12 mouse cellular contexts compared by ENCODE assay signal in the genomic region with DNA sequence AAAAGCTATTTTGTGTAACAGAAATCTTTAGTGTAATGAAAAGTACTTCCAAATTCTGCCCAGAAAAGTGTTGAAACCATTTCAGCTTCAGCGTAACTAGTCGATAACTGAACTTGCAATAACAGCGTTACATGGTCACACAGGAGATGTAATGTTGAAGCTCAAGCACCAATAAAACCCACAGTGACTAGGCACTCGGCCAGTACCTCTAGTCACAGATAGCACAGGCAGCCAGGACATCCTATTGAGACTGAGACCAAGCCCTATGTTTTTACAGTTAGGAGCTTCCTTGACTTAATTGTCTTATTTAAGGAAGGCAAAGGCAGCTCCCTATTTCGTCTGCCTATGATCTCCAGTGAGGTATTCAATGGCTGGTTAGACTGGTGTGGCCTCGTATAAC.
A peak's percentile ranks its signal among the peaks of the same experiment; 100 is the strongest.
DNase-seq lines count a peak whose midpoint lies in the region; ATAC-seq and TF ChIP-seq lines count a peak whose summit lies in the region.
"Had no signal": no experiment of that assay in that cellular context is flagged by ENCODE, and none has a peak within 500 bp of the region (broad histone marks: within the 10 kb centered on the region; RNA-seq: fewer than 3 reads in every experiment).

No protein-coding gene starts in this region.

- peaks cover 15% of the 10 kb centered on the region; the same call in 1 of the 2 replicates for H3K4me1 ChIP-seq in stomach, embryonic 16.5 days (ENCODE audit: control insufficient read depth, insufficient read depth, low read length)
- no peaks in the 10 kb centered on the region; the same call in 1 of the 2 replicates for H3K4me1 ChIP-seq in stomach, postnatal 0 days (replicated peaks; ENCODE audit: control insufficient read depth, insufficient read depth)
- H3K4me1 ChIP-seq in heart, embryonic 16.5 days (ENCODE audit: control insufficient read depth, insufficient read depth, low read length): peaks cover 25% of the 10 kb centered on the region
- H3K4me1 ChIP-seq in liver, postnatal 0 days (ENCODE audit: insufficient read depth): no peaks in the 10 kb centered on the region

- H3K9ac ChIP-seq in stomach, embryonic 16.5 days (ENCODE audit: low read length): no peak overlapping the region; the same call in 1 of the 2 replicates
- H3K9ac ChIP-seq in stomach, postnatal 0 days (ENCODE audit: low read length): no peak overlapping the region
- no peak overlapping the region for H3K9ac ChIP-seq in heart, embryonic 16.5 days (ENCODE audit: low read length)
- H3K9ac ChIP-seq in liver, postnatal 0 days (replicated peaks): no peak overlapping the region
- H3K9ac ChIP-seq: limb, embryonic 12.5 days had no signal

- peaks cover 16% of the 10 kb centered on the region for H3K36me3 ChIP-seq in stomach, embryonic 16.5 days (ENCODE audit: control insufficient read depth, insufficient read depth, low read length)
- 0 out of 2 replicates have a peak, but pooled peaks cover 2% of the 10 kb centered on the region for H3K36me3 ChIP-seq in stomach, postnatal 0 days (ENCODE audit: control insufficient read depth, insufficient read depth, low read length)
- H3K36me3 ChIP-seq in heart, embryonic 16.5 days (ENCODE audit: control insufficient read depth, insufficient read depth): peaks cover 18% of the 10 kb centered on the region
- H3K36me3 ChIP-seq in liver, postnatal 0 days (replicated peaks; ENCODE audit: insufficient read depth, low read length): no peaks in the 10 kb centered on the region; the same call in 1 of the 2 replicates

- 81% methylated on average over 6 of the region's 6 CpGs for WGBS in stomach, embryonic 16.5 days
- WGBS in stomach, postnatal 0 days: 84% methylated on average over 6 of the region's 6 CpGs
- 26% methylated on average over 6 of the region's 6 CpGs for WGBS in heart, embryonic 16.5 days
- WGBS in liver, postnatal 0 days (ENCODE audit: insufficient replicate concordance): 59% methylated on average over 6 of the region's 6 CpGs

- TF ChIP-seq EP300 in stomach, postnatal 0 days (optimal IDR thresholded peaks at IDR 0.05): no peak
- TF ChIP-seq EP300 in liver, postnatal 0 days (IDR thresholded peaks at IDR 0.05; ENCODE audit: low read depth): no peak

- H3K27ac ChIP-seq in stomach, embryonic 16.5 days (ENCODE audit: low read length): peak overlapping the region; percentile 55; the same call in 1 of the 2 replicates
- no peak overlapping the region for H3K27ac ChIP-seq in stomach, postnatal 0 days (replicated peaks)
- H3K27ac ChIP-seq in heart, embryonic 16.5 days (ENCODE audit: low read length): peak overlapping the region; percentile 78
- H3K27ac ChIP-seq in liver, postnatal 0 days (ENCODE audit: low read depth): no peak overlapping the region
- H3K27ac ChIP-seq: limb, embryonic 12.5 days had no signal

- H3K9me3 ChIP-seq in stomach, embryonic 16.5 days (replicated peaks; ENCODE audit: control insufficient read depth, low read length): no peaks in the 10 kb centered on the region
- no peaks in the 10 kb centered on the region for H3K9me3 ChIP-seq in stomach, postnatal 0 days (ENCODE audit: control insufficient read depth, low read length)
- H3K9me3 ChIP-seq in heart, embryonic 16.5 days (replicated peaks; ENCODE audit: control insufficient read depth, low read length): no peaks in the 10 kb centered on the region
- no peaks in the 10 kb centered on the region for H3K9me3 ChIP-seq in liver, postnatal 0 days (ENCODE audit: low read length)
- H3K9me3 ChIP-seq: limb, embryonic 12.5 days had no signal

- no peak overlapping the region for H3K4me3 ChIP-seq in stomach, embryonic 16.5 days (replicated peaks; ENCODE audit: low read length)
- no peak overlapping the region for H3K4me3 ChIP-seq in stomach, postnatal 0 days (ENCODE audit: low read depth, low read length)
- H3K4me3 ChIP-seq in heart, embryonic 16.5 days (ENCODE audit: low read length): no peak overlapping the region
- H3K4me3 ChIP-seq in liver, postnatal 0 days (ENCODE audit: low read depth, low read length): no peak overlapping the region
- H3K4me3 ChIP-seq: limb, embryonic 12.5 days had no signal

- no peaks in the 10 kb centered on the region for H3K27me3 ChIP-seq in stomach, embryonic 16.5 days (ENCODE audit: control insufficient read depth, insufficient read depth, low read length)
- no peaks in the 10 kb centered on the region for H3K27me3 ChIP-seq in stomach, postnatal 0 days (ENCODE audit: control insufficient read depth, insufficient read depth, low read length)
- H3K27me3 ChIP-seq in heart, embryonic 16.5 days (ENCODE audit: control insufficient read depth, insufficient read depth, low read length): no peaks in the 10 kb centered on the region
- H3K27me3 ChIP-seq in liver, postnatal 0 days (ENCODE audit: insufficient read depth, low read length): no peaks in the 10 kb centered on the region
- H3K27me3 ChIP-seq: limb, embryonic 12.5 days had no signal

- H3K4me2 ChIP-seq in stomach, embryonic 16.5 days (ENCODE audit: low read depth, low read length): no peak overlapping the region
- no peak overlapping the region for H3K4me2 ChIP-seq in stomach, postnatal 0 days (replicated peaks; ENCODE audit: low read depth)
- H3K4me2 ChIP-seq in heart, embryonic 16.5 days (ENCODE audit: low read depth, low read length): no peak overlapping the region
- H3K4me2 ChIP-seq in liver, postnatal 0 days (ENCODE audit: low read depth, low read length): no peak overlapping the region
- H3K4me2 ChIP-seq: limb, embryonic 12.5 days had no signal

- ATAC-seq in cerebellum, adult (ENCODE audit: insufficient number of reproducible peaks, low FRiP score, low TSS enrichment): no peak
- no peak for ATAC-seq in stomach, embryonic 16.5 days (ENCODE audit: insufficient read depth, low FRiP score)
- no peak for ATAC-seq in stomach, postnatal 0 days (ENCODE audit: low FRiP score, low TSS enrichment)
- ATAC-seq in heart, embryonic 16.5 days (replicated peaks; ENCODE audit: extremely low read depth, insufficient read depth, low FRiP score): peak; percentile 77
- ATAC-seq in liver, postnatal 0 days: no peak
- ATAC-seq: lung, postnatal 0 days had no signal

- DNase-seq in cerebellum, postnatal 10 days: peak; percentile 65 to 69
- no peak for DNase-seq in stomach, postnatal 0 days (ENCODE audit: low spot score)
- DNase-seq in kidney, postnatal 36 days: no peak
- DNase-seq in liver, postnatal 0 days: no peak
- no peak for DNase-seq in embryo, embryonic 9.5 days (ENCODE audit: extremely low spot score)
- DNase-seq: embryo, embryonic 11 days; kidney, adult 11 months had no signal

- TF ChIP-seq CTCF in stomach, postnatal 0 days (IDR thresholded peaks at IDR 0.05; ENCODE audit: low read depth): no peak
- TF ChIP-seq CTCF in liver, postnatal 0 days (IDR thresholded peaks at IDR 0.05; ENCODE audit: low read depth): no peak

Comparison
In these comparisons a context has a peak if more than half of its experiments do, and no peak if none do; other contexts are left out.
1. H3K27ac ChIP-seq: peak in stomach, embryonic 16.5 days (single experiment) and heart, embryonic 16.5 days (single experiment); none in stomach, postnatal 0 days (single experiment) and liver, postnatal 0 days (single experiment).
2. DNase-seq: peak in cerebellum, postnatal 10 days (2 of 2); none in stomach, postnatal 0 days (single experiment), kidney, postnatal 36 days (0 of 2), liver, postnatal 0 days (single experiment) and embryo, embryonic 9.5 days (single experiment).